ENCODE assay signal across 1 mouse cellular context in the genomic region with DNA sequence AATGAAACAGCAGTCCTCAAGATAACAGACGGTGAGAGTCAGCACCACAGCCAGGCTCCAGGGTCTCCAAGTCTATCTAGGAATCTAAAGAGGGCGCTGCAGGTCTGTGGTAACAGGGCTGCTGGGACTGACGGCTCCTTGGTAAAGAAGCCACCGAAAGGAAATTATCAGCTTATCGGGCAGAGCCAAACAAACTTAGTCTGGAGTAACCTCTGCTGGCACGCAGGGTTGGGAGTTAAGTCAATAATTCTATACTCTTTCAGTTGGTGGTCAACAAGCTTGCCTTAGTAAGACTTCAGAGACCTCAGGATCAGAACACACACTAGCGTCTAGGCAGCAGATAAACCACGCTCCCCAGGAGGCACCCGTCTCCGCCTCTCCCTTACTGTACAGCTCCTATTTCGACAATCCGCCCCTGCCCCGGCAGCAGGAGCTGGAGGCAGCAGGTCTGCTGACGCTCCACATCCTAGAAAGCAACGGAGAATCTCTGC.
A peak's percentile ranks its signal among the peaks of the same experiment; 100 is the strongest.
TF ChIP-seq lines count a peak whose summit lies in the region.

No protein-coding gene starts in this region.

TF ChIP-seq in MEL, 35 proteins besides CTCF, POLR2A, EP300 and RAD21 (continued from another document):
- TF ChIP-seq TCF12 (IDR thresholded peaks at IDR 0.05; ENCODE audit: low read depth, low read length) (peak; percentile 24; the same call in 1 of the 2 replicates), BHLHE40 (IDR thresholded peaks at IDR 0.05; ENCODE audit: borderline replicate concordance, low read depth, low read length) (peak; percentile 14; the same call in 1 of the 2 replicates), ZKSCAN1 (IDR thresholded peaks at IDR 0.05; ENCODE audit: low read depth, low read length) (no peak), SIN3A (IDR thresholded peaks at IDR 0.05; ENCODE audit: low read length) (peak; percentile 49; the same call in 1 of the 2 replicates), GATA1 (IDR thresholded peaks at IDR 0.05; ENCODE audit: low read depth, low read length) (peak; percentile 56), ZC3H11A (IDR thresholded peaks at IDR 0.05; ENCODE audit: low read depth, low read length) (0 out of 2 replicates have a peak, but pooled peaks have one; percentile 13)
